Mouse (Mus musculus): Measurements from ENCODE around the gene Abcc4. TPM values are rescaled to one million over a fixed set of nuclear protein-coding genes. Genes with fewer than 3 reads are reported as not detected.
A peak's percentile ranks its signal among the peaks of the same experiment; 100 is the strongest.

Abcc4 gene
- polyA plus RNA-seq, 1 experiment from 2014 or later: 2.1 TPM

DNA sequence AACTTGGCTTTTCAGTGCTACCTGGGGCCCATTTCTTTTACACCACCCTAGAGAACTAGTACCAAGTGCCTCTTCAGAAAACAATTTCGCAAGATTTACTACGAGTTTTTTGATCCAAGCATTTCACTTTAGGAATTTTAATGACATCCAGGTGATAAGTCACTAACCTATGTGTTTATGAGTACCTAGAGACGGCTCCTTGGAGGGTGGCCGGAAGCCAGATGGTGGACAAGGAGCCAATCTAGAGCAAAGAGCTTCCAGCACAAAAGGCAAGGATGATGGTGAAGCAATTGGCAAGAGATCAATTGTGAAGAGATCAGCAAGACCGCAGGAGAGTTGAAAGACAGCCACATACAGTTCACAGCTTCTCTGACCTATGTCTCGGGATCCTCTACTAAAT lies 8.7 kb upstream of the Abcc4 start:
- Histone ChIP-seq H3K4me2 (ENCODE audit: low read length) (no peak overlapping the region), H3K4me3 (ENCODE audit: low read depth, low read length) (no peak overlapping the region), H3K4me1 (ENCODE audit: control insufficient read depth, insufficient read depth, low read length) (peaks cover 12% of the 10 kb centered on the region), H3K27me3 (ENCODE audit: control insufficient read depth, insufficient read depth, low read depth, low read length) (no peaks in the 10 kb centered on the region; the same call in 1 of the 2 replicates), H3K27ac (ENCODE audit: low read length) (no peak overlapping the region), H3K9ac (ENCODE audit: low read depth, low read length) (no peak overlapping the region), H3K9me3 (replicated peaks; ENCODE audit: control insufficient read depth, low read length, poor library complexity, severe bottlenecking) (no peaks in the 10 kb centered on the region), H3K36me3 (ENCODE audit: control insufficient read depth, insufficient read depth, low read length) (no peaks in the 10 kb centered on the region)
- ATAC-seq: no peak
- 89% methylated on average over 6 of the region's 6 CpGs for WGBS

- Histone ChIP-seq H3K36me3 (ENCODE audit: control insufficient read depth, insufficient read depth, low read length) (no peaks in the 10 kb centered on the region), H3K27me3 (ENCODE audit: control insufficient read depth, insufficient read depth, low read depth, low read length) (no peaks in the 10 kb centered on the region; the same call in 1 of the 2 replicates), H3K27ac (ENCODE audit: low read length) (no peak overlapping the region), H3K4me3 (ENCODE audit: low read depth, low read length) (no peak overlapping the region), H3K4me1 (ENCODE audit: control insufficient read depth, insufficient read depth, low read length) (peaks cover 14% of the 10 kb centered on the region), H3K4me2 (ENCODE audit: low read length) (no peak overlapping the region), H3K9me3 (replicated peaks; ENCODE audit: control insufficient read depth, low read length, poor library complexity, severe bottlenecking) (no peaks in the 10 kb centered on the region), H3K9ac (ENCODE audit: low read depth, low read length) (no peak overlapping the region)
- no peak for ATAC-seq
- WGBS: 98% methylated on average over 2 of the region's 2 CpGs
Observed at GRCm38 (mm10) chr14:118714320-118714719, 8.3 kb upstream of the Abcc4 start.

- Histone ChIP-seq H3K9me3 (replicated peaks; ENCODE audit: control insufficient read depth, low read length, poor library complexity, severe bottlenecking) (no peaks in the 10 kb centered on the region), H3K4me3 (ENCODE audit: low read depth, low read length) (peak overlapping the region; percentile 38)
- no peak for ATAC-seq
Observed at GRCm38 (mm10) chr14:118713869-118714268, 7.8 kb upstream of the Abcc4 start.

GRCm38 (mm10) chr14:118713408-118713807 lies 7.4 kb upstream of the Abcc4 start:
- Histone ChIP-seq H3K4me3 (ENCODE audit: low read depth, low read length) (peak overlapping the region; percentile 38), H3K36me3 (ENCODE audit: control insufficient read depth, insufficient read depth, low read length) (no peaks in the 10 kb centered on the region), H3K9ac (ENCODE audit: low read depth, low read length) (peak overlapping the region; percentile 61), H3K4me2 (ENCODE audit: low read length) (peak overlapping the region; percentile 82), H3K4me1 (ENCODE audit: control insufficient read depth, insufficient read depth, low read length) (peaks cover 14% of the 10 kb centered on the region), H3K9me3 (replicated peaks; ENCODE audit: control insufficient read depth, low read length, poor library complexity, severe bottlenecking) (no peaks in the 10 kb centered on the region), H3K27ac (ENCODE audit: low read length) (no peak overlapping the region), H3K27me3 (ENCODE audit: control insufficient read depth, insufficient read depth, low read depth, low read length) (no peaks in the 10 kb centered on the region; the same call in 1 of the 2 replicates)
- ATAC-seq: 0 out of 2 replicates have a peak, but pooled peaks have one; percentile 22
- under 1% methylated on average over 18 of the region's 18 CpGs for WGBS

More at GRCm38 (mm10) chr14:118713869-118714268, 7.8 kb upstream of the Abcc4 start:
- 6% methylated on average over 8 of the region's 8 CpGs for WGBS
- no peaks in the 10 kb centered on the region; the same call in 1 of the 2 replicates for H3K27me3 ChIP-seq (ENCODE audit: control insufficient read depth, insufficient read depth, low read depth, low read length)
- no peaks in the 10 kb centered on the region for H3K36me3 ChIP-seq (ENCODE audit: control insufficient read depth, insufficient read depth, low read length)
- no peak overlapping the region for H3K27ac ChIP-seq (ENCODE audit: low read length)
- peak overlapping the region; percentile 61; the same call in 1 of the 2 replicates for H3K9ac ChIP-seq (ENCODE audit: low read depth, low read length)
- H3K4me1 ChIP-seq (ENCODE audit: control insufficient read depth, insufficient read depth, low read length): peaks cover 14% of the 10 kb centered on the region
- H3K4me2 ChIP-seq (ENCODE audit: low read length): peak overlapping the region; percentile 82

DNA sequence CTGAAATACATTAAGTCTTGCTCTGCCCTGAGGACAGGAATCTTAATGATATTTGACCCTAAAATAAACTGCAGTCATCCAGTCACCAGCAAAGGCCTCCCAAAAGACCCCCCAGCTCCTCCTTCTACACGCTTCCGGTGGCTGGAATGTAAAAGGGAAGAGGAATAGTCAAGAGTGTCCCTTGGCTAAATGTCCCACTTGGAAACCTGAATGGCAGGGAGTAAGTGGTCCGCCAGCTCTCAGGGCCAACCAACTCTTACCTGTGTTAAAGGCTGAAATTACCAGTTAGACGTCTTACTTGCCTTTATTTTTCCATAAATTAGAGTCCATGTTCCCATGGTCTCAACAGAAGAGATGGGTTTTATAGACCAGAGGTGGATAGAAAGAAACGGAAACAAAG lies 6.9 kb upstream of the Abcc4 start:
- peak overlapping the region; percentile 38; the same call in 1 of the 2 replicates for H3K4me3 ChIP-seq (ENCODE audit: low read depth, low read length)
- ATAC-seq: no peak
- 50% methylated on average over 5 of the region's 5 CpGs for WGBS
- H3K9me3 ChIP-seq (replicated peaks; ENCODE audit: control insufficient read depth, low read length, poor library complexity, severe bottlenecking): no peaks in the 10 kb centered on the region
- H3K36me3 ChIP-seq (ENCODE audit: control insufficient read depth, insufficient read depth, low read length): no peaks in the 10 kb centered on the region
- no peak overlapping the region for H3K27ac ChIP-seq (ENCODE audit: low read length)
- peak overlapping the region; percentile 82 for H3K4me2 ChIP-seq (ENCODE audit: low read length)
- H3K9ac ChIP-seq (ENCODE audit: low read depth, low read length): no peak overlapping the region
- H3K27me3 ChIP-seq (ENCODE audit: control insufficient read depth, insufficient read depth, low read depth, low read length): no peaks in the 10 kb centered on the region
- peaks cover 14% of the 10 kb centered on the region for H3K4me1 ChIP-seq (ENCODE audit: control insufficient read depth, insufficient read depth, low read length)

- H3K4me3 ChIP-seq (ENCODE audit: low read depth, low read length): no peak overlapping the region
- peaks cover 18% of the 10 kb centered on the region for H3K4me1 ChIP-seq (ENCODE audit: control insufficient read depth, insufficient read depth, low read length)
- H3K27ac ChIP-seq (ENCODE audit: low read length): no peak overlapping the region
- no peaks in the 10 kb centered on the region for H3K36me3 ChIP-seq (ENCODE audit: control insufficient read depth, insufficient read depth, low read length)
- H3K9ac ChIP-seq (ENCODE audit: low read depth, low read length): no peak overlapping the region
- H3K9me3 ChIP-seq (replicated peaks; ENCODE audit: control insufficient read depth, low read length, poor library complexity, severe bottlenecking): no peaks in the 10 kb centered on the region
- H3K4me2 ChIP-seq (ENCODE audit: low read length): no peak overlapping the region
- ATAC-seq: no peak
- H3K27me3 ChIP-seq (ENCODE audit: control insufficient read depth, insufficient read depth, low read depth, low read length): peaks cover 3% of the 10 kb centered on the region; the same call in 1 of the 2 replicates
Observed at GRCm38 (mm10) chr14:118710945-118711344, 4.9 kb upstream of the Abcc4 start.

DNA sequence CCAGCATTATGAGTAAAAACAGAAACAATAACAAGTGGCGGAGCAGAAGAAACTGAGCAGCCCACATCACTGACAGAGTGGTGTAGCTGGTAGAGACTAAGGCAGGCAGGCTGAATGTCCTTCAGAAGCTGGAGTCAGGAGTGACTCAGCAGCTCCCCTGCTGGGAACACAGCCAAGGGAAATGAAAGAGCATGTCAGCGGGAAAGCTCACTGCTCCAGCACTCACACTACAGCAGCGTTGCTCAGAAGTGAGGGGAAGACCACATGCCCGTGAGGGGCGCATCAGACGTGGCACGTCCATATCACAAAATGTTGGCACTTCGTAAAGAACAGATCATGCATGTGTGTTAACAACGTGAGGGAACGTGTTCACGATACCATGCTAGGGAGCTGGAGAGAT lies 3.7 kb upstream of the Abcc4 start:
- ATAC-seq: peak; percentile 56
- no peak overlapping the region for H3K9ac ChIP-seq (ENCODE audit: low read depth, low read length)
- WGBS: 28% methylated on average over 11 of the region's 11 CpGs

DNA sequence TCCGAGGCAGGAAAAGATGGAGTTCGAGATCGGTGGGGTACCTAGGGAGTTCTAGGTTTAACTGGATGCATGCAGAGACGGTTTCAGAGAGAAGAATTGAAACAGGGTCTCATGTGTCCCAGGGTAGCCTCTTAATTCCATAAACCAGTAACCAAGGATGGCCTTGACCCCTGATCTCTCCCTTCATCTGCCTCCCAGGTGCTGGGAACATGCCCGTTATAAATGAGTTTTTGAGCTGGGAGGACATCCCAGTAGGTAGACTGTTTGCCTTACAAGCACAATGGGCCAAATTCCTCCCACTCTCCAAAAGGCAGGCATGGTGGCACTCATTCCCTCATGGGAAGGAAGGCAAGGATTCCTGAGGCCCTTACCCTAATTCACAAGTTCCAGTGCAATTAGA lies 2.1 kb upstream of the Abcc4 start:
- Histone ChIP-seq H3K4me3 (ENCODE audit: low read depth, low read length) (no peak overlapping the region), H3K27ac (ENCODE audit: low read length) (no peak overlapping the region), H3K36me3 (ENCODE audit: control insufficient read depth, insufficient read depth, low read length) (no peaks in the 10 kb centered on the region), H3K9ac (ENCODE audit: low read depth, low read length) (no peak overlapping the region), H3K4me1 (ENCODE audit: control insufficient read depth, insufficient read depth, low read length) (peaks cover 10% of the 10 kb centered on the region), H3K27me3 (ENCODE audit: control insufficient read depth, insufficient read depth, low read depth, low read length) (peaks cover 11% of the 10 kb centered on the region), H3K4me2 (ENCODE audit: low read length) (no peak overlapping the region), H3K9me3 (replicated peaks; ENCODE audit: control insufficient read depth, low read length, poor library complexity, severe bottlenecking) (no peaks in the 10 kb centered on the region)
- WGBS: 69% methylated on average over 5 of the region's 5 CpGs
- ATAC-seq: no peak

More for the DNA sequence above, 3.7 kb upstream of the Abcc4 start:
- Histone ChIP-seq H3K4me1 (ENCODE audit: control insufficient read depth, insufficient read depth, low read length) (peaks cover 18% of the 10 kb centered on the region), H3K4me2 (ENCODE audit: low read length) (no peak overlapping the region), H3K27ac (ENCODE audit: low read length) (no peak overlapping the region), H3K9me3 (replicated peaks; ENCODE audit: control insufficient read depth, low read length, poor library complexity, severe bottlenecking) (no peaks in the 10 kb centered on the region), H3K36me3 (ENCODE audit: control insufficient read depth, insufficient read depth, low read length) (no peaks in the 10 kb centered on the region), H3K4me3 (ENCODE audit: low read depth, low read length) (no peak overlapping the region), H3K27me3 (ENCODE audit: control insufficient read depth, insufficient read depth, low read depth, low read length) (peaks cover 3% of the 10 kb centered on the region; the same call in 1 of the 2 replicates)

GRCm38 (mm10) chr14:118706962-118707361 lies 943 bp upstream of the Abcc4 start:
- Histone ChIP-seq H3K4me2 (ENCODE audit: low read length) (peak overlapping the region; percentile 94), H3K9me3 (replicated peaks; ENCODE audit: control insufficient read depth, low read length, poor library complexity, severe bottlenecking) (no peaks in the 10 kb centered on the region), H3K27ac (ENCODE audit: low read length) (no peak overlapping the region), H3K27me3 (ENCODE audit: control insufficient read depth, insufficient read depth, low read depth, low read length) (peaks cover 11% of the 10 kb centered on the region), H3K4me1 (ENCODE audit: control insufficient read depth, insufficient read depth, low read length) (peaks cover 8% of the 10 kb centered on the region; the same call in 1 of the 2 replicates), H3K4me3 (ENCODE audit: low read depth, low read length) (peak overlapping the region; percentile 77), H3K9ac (ENCODE audit: low read depth, low read length) (no peak overlapping the region), H3K36me3 (ENCODE audit: control insufficient read depth, insufficient read depth, low read length) (no peaks in the 10 kb centered on the region)
- no peak for ATAC-seq
- WGBS: 83% methylated on average over 11 of the region's 11 CpGs
